Mouse (Mus musculus): ENCODE results near the gene Rpl13a. TPM values are rescaled to one million over a fixed set of nuclear protein-coding genes. Genes with fewer than 3 reads are reported as not detected.

Rpl13a gene
- polyA plus RNA-seq, 1 experiment from 2014 or later, result 1,188 TPM

DNA sequence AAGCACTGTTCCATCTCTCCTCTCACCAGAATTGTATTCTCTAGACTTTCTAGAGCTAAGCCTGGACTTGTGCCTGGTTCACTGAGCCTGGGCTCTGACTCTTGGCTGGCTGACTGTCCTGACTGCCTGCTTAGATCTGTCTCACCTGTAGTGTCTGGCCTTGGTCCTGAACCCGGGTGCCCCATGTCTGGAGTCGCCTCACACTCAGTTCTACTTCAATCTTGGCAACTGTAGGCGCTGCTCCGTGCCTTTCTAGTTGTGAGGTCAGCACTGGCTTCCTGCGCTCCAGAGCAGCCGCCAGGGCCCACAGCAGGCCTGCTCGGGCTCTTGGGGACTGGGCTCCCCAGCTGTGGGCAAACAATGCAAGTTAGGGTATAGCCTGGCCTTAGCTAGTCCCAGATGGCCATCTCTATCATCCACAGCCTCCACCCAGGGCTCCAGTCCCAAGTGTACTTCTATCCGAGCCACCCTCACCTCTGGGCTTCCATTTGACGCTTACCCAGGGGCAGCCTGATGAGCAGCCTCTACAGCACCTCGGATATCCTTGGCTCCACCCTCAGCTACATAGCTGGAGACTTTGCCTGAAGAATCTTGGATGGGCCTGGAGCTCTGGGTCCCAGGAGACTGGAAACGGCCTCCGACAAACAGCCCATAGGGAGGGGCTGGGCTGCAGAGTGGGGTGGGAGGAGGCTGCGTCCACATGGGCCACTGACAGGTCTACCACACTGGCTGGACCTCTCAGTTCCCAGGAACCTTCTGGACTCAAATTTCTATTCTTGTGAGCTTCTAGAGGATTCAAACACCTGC is 16.0 kb upstream of the Rpl13a start:
- ATAC-seq, result no peak
- 88% methylated on average over 13 of the region's 13 CpGs for WGBS

DNA sequence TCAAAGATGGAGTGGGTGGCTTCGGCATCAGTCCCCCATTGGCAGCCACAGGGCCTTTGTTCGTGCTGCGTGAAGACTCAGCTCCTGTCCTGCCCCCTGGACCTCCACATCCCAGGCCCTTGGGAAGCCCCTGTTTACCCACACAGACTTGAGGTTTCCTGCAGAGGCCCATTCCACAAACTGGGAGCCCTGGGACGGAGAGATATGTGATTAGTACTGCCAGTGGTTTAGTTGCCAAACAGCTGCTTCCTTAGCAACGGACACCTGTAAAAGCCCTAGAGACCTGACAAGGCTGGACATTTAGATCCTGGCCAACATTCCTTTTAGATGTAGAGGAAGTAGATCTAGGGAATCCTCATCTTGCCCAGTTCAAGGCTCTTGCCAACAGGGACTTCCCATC is 13.4 kb upstream of the Rpl13a start:
- Histone ChIP-seq H3K4me3 (no peak overlapping the region), H3K27ac (no peak overlapping the region), H3K4me1 (no peaks in the 10 kb centered on the region), H3K9me3 (replicated peaks) (no peaks in the 10 kb centered on the region), H3K36me3 (ENCODE audit: poor library complexity, severe bottlenecking) (peaks cover 43% of the 10 kb centered on the region), H3K27me3 (peaks cover 4% of the 10 kb centered on the region), H3K4me2 (no peak overlapping the region), H3K9ac (no peak overlapping the region)
- WGBS, result 87% methylated on average over 5 of the region's 5 CpGs
- ATAC-seq, result no peak

More for the DNA sequence above, 16.0 kb upstream of the Rpl13a start:
- Histone ChIP-seq H3K4me3 (no peak overlapping the region), H3K36me3 (ENCODE audit: poor library complexity, severe bottlenecking) (peaks cover 47% of the 10 kb centered on the region), H3K4me1 (no peaks in the 10 kb centered on the region), H3K27ac (no peak overlapping the region), H3K9ac (no peak overlapping the region), H3K9me3 (replicated peaks) (no peaks in the 10 kb centered on the region), H3K4me2 (no peak overlapping the region), H3K27me3 (no peaks in the 10 kb centered on the region)

DNA sequence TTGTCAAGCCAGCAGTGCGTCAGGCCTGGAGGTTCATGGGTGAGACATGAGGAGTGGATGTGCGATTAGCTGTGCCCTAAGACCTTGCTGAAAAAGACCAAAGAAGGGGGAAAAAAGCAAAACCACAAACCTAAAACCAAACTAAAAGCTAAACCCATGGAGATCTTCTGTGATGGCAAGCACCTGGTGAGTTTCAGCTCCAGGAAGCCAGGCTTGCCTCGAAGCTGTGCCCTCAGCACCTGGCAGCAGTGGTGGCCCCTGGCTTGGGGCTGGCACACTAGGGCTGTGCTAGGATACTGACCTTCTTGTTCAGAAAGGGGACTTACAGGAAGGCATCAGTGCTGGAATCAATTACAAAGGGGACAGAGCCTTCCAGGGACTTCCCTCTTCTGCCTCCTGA is 12.8 kb upstream of the Rpl13a start:
- 92% methylated on average over 3 of the region's 3 CpGs for WGBS
- peaks cover 5% of the 10 kb centered on the region for H3K27me3 ChIP-seq
- H3K4me1 ChIP-seq, result no peaks in the 10 kb centered on the region
- no peak overlapping the region for H3K4me2 ChIP-seq
- no peaks in the 10 kb centered on the region for H3K9me3 ChIP-seq (replicated peaks)
- no peak overlapping the region for H3K9ac ChIP-seq
- no peak overlapping the region for H3K4me3 ChIP-seq
- H3K27ac ChIP-seq, result no peak overlapping the region
- no peak for ATAC-seq
- H3K36me3 ChIP-seq (ENCODE audit: poor library complexity, severe bottlenecking), result peaks cover 43% of the 10 kb centered on the region

DNA sequence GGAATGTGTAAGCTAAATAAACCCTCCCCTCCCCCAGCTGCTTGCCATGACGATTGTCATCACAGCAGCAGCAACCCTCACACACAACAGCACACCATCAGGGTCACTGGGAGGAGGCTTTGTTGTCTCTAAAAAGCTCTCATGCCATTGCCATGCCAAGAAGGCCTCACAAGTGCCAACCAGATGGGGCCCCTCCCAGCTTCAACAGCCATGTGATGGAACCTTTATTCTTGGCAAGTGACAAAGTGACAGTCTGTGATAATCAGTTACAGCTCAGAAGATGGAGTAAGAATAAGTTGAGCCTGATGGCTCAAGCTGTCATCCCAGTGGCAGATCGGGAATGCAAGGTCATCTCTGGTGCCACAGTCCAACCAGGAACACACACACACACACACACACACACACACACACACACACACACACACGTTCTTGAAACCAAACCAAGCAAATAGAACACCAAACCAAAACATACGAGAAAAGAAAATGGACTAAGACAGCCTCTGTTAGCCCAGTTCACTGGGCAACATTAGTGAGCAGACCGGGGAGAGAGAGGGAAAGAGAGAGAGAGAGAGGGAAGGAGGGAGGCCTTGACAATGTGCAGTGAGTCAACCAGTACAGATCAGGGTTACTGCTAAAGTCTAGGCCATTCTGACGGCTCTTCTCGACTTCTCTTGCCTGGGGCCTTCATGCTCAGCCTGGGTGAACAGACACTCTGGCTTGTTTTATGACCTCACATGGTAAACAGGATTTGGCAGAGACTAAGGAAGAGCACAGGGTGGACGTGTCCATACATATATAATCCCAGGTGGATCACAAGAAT is 11.6 kb upstream of the Rpl13a start:
- ATAC-seq, result no peak
- 82% methylated on average over 8 of the region's 8 CpGs for WGBS
- H3K27me3 ChIP-seq, result peaks cover 14% of the 10 kb centered on the region
- H3K4me1 ChIP-seq, result peaks cover 6% of the 10 kb centered on the region; the same call in 1 of the 2 replicates
- H3K9ac ChIP-seq, result no peak overlapping the region
- no peak overlapping the region for H3K4me2 ChIP-seq
- H3K9me3 ChIP-seq (replicated peaks), result no peaks in the 10 kb centered on the region
- no peak overlapping the region for H3K27ac ChIP-seq
- H3K4me3 ChIP-seq, result no peak overlapping the region
- peaks cover 33% of the 10 kb centered on the region for H3K36me3 ChIP-seq (ENCODE audit: poor library complexity, severe bottlenecking)

DNA sequence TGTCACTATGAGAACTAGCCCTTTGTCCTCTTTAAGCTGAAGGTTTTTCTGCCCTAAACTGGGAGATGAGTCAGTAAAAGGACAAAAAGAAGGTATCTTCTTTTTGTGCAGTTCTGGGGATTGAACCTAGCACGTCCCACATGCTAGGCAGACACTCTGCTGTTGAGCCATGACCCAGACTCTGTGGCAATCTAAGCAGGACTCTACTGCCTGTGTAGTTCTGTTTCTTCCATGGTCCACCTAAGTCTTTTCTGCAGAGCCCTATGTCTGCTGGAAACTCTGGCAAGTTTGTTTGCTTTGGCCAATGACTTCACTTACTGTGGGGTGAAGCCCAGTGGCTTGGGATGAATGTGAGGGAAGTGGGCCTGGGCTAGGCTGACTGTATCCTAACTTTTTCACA is 9.8 kb upstream of the Rpl13a start:
- peaks cover 6% of the 10 kb centered on the region; the same call in 1 of the 2 replicates for H3K4me1 ChIP-seq
- ATAC-seq, result no peak
- no peak overlapping the region for H3K27ac ChIP-seq
- 85% methylated on average over 1 of the region's 1 CpGs for WGBS
- H3K36me3 ChIP-seq (ENCODE audit: poor library complexity, severe bottlenecking), result peaks cover 17% of the 10 kb centered on the region; the same call in 1 of the 2 replicates
- H3K9ac ChIP-seq, result no peak overlapping the region
- peaks cover 23% of the 10 kb centered on the region for H3K27me3 ChIP-seq
- H3K4me3 ChIP-seq, result no peak overlapping the region
- H3K4me2 ChIP-seq, result no peak overlapping the region
- H3K9me3 ChIP-seq (replicated peaks), result no peaks in the 10 kb centered on the region

DNA sequence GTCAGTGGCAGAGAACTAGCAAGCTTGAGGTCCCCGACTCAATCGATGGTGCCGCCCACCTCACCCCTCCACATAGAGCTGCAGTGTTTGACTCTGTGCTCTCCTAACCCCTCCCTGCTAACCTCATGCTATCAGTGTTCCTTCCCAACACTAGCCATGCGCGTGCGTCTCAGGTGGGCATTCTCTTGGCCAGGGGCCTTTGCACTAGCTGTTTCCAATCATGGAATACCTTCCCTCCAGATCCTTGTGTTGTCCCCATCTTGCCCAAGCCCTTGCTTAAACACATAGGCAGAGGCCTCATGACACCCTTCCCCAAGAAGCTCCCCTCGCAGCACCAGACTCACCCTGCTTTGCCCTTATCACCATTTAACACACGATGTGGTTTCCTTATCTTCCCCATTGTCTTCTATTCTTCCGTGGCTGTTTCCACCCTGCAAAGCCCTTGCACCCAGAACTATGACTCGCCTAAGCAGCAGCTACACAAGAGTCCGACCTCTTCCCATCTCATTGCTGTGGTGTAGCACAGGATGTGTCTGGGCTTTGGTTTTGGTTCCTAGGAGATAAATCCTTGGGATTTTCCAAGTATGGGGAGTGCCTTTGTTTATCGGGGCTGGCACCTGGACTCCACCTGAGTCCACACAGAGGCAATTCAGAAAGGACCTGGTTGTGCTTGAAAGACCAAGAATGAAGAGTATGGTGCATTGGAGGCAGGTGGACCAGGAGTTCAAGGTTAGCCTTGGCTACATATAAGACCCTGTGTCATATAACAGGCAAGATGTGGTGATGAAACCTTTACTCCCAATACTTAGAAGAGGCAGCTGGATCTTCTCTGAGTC is 8.8 kb upstream of the Rpl13a start:
- Histone ChIP-seq H3K4me3 (no peak overlapping the region), H3K9ac (no peak overlapping the region), H3K4me1 (peaks cover 6% of the 10 kb centered on the region; the same call in 1 of the 2 replicates), H3K27me3 (peaks cover 23% of the 10 kb centered on the region), H3K4me2 (no peak overlapping the region), H3K27ac (no peak overlapping the region), H3K9me3 (replicated peaks) (no peaks in the 10 kb centered on the region), H3K36me3 (ENCODE audit: poor library complexity, severe bottlenecking) (peaks cover 10% of the 10 kb centered on the region; the same call in 1 of the 2 replicates)
- WGBS, result 82% methylated on average over 12 of the region's 12 CpGs
- no peak for ATAC-seq

DNA sequence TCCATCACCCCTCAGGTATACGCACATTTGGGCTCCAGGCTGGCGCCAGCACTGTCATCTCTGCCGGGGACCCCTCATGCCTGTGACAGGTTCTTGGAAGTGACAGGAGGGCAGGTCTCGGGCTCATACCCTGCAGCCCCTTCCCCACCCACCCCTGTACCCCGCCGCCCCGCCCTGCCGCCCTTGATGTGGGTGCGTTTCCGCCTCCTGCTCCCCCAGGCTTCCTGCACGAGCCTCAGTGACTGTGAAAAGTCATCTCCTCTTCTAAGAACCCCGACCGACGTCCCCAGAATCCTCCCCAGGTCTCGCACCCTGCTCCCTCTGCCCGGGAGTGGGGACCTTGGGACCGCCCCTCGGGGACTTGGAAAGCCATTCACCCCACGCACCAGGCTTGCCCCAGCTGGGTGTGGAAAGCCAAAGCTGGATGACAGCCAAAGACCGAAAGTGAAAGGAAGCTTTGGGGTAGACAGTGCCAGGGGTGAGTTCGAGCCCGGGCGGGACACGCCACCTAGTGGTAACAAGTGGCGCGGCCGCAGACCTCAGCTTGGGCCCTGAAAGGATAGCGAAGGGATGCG is 7.5 kb upstream of the Rpl13a start, which contains the start of the genes Gm45713 and Flt3l:
Gene Gm45713, minus strand, starts transcription at position 239 of the 575 bp plus-strand sequence.
Gene Flt3l, minus strand, starts transcription at position 440 of the 575 bp plus-strand sequence.
- ATAC-seq, result peak; percentile 87
- H3K27ac ChIP-seq, result no peak within 1 kb of the TSS
- peaks cover 6% of the 10 kb centered on the region; the same call in 1 of the 2 replicates for H3K4me1 ChIP-seq
- H3K9me3 ChIP-seq (replicated peaks), result no peaks in the 10 kb centered on the region
- no peaks in the 10 kb centered on the region for H3K36me3 ChIP-seq (ENCODE audit: poor library complexity, severe bottlenecking)
- 2% methylated on average over 27 of the region's 29 CpGs for WGBS
- H3K27me3 ChIP-seq, result peaks cover 23% of the 10 kb centered on the region
- H3K4me2 ChIP-seq, result peak within 1 kb of the TSS; percentile 67
- peak within 1 kb of the TSS; percentile 59 for H3K9ac ChIP-seq
- H3K4me3 ChIP-seq, result peak within 1 kb of the TSS; percentile 44

DNA sequence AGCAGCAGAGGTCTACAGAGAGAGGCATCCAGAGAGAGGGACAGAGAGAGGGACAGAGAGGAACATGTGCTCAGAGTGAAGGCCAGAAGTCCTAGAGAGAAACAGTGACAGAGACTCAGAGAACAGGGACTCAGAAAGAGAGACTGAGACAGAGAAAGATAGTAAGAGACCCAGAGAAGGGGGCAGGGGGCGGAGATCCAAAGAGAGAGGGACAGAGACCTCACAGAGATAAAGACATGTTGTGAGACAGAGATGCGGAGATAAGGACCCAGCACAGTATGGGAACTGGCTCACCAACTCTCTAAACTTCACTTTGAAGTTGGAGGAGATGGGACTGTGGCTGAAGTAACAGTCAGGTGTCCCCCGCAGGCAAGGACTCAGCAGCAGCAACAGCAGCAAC is 6.8 kb upstream of the Rpl13a start:
- 69% methylated on average over 3 of the region's 3 CpGs for WGBS
- H3K27me3 ChIP-seq, result peaks cover 23% of the 10 kb centered on the region
- peak overlapping the region; percentile 59; the same call in 1 of the 2 replicates for H3K9ac ChIP-seq
- H3K36me3 ChIP-seq (ENCODE audit: poor library complexity, severe bottlenecking), result no peaks in the 10 kb centered on the region
- no peak overlapping the region; the same call in 1 of the 2 replicates for H3K4me3 ChIP-seq
- peak overlapping the region; percentile 67; the same call in 1 of the 2 replicates for H3K4me2 ChIP-seq
- no peaks in the 10 kb centered on the region for H3K9me3 ChIP-seq (replicated peaks)
- H3K4me1 ChIP-seq, result peaks cover 6% of the 10 kb centered on the region; the same call in 1 of the 2 replicates
- H3K27ac ChIP-seq, result no peak overlapping the region
- ATAC-seq, result 0 out of 2 replicates have a peak, but pooled peaks have one; percentile 6

DNA sequence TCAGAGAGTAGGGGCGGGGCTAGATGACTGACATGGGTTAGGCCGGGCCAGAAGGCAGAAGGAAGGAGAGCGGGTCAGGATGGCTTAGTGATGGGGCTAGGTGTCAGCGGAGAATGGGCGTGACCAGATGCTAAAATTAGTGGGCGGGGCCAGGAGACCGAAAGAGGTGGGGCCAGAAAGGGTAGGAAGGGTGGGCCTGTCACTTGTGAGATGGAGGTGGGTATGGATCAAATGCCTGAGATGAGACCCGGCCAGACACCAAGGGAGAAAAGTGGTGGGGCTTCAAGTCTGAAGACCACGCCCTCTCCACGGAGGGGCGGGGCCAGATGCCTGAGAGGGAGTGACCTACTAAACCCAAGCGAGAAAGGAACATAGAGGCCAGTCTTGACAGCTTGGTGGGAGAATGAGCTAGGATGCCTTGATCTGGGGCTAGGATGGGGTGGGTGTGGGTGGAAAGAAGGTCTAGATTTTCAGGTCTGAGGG is 6.0 kb upstream of the Rpl13a start:
- Histone ChIP-seq H3K27me3 (peaks cover 23% of the 10 kb centered on the region), H3K9ac (no peak overlapping the region), H3K27ac (no peak overlapping the region), H3K9me3 (replicated peaks) (no peaks in the 10 kb centered on the region), H3K36me3 (ENCODE audit: poor library complexity, severe bottlenecking) (no peaks in the 10 kb centered on the region), H3K4me1 (peaks cover 10% of the 10 kb centered on the region), H3K4me2 (no peak overlapping the region), H3K4me3 (no peak overlapping the region)
- ATAC-seq, result no peak
- 10% methylated on average over 12 of the region's 12 CpGs for WGBS

DNA sequence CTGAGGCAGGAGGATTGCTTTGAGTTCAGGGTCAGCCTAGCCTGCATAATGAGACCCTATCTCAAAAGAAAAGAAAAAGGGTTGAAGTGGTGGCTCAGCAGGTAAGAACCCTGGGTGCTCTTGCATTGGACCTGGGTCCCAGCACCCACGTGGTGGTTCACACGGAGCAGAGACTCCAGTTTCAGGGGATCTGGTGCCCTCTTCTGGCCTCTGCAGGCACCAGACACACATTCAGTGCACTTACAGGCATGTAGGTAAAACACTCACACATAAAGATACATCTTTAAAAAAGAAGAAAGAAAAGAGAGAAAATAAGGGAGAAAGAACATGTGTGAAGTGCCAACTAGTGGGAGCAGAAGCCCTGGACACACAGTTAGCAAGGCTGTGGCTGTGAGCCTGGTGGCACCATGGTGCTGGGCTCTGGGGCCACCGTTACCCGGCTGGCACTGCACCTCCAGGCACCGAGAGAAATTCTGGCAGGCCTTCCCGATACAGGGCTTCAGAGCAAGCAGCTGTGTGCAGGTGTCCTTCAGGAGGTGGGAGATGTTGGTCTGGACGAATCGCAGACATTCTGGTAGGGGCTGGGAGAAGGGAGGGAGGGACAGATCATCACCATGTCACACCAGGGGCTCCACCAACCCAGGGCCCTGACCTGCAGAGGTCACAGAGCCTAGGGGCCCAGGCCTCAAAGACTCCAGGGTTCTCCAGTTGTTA is 5.0 kb upstream of the Rpl13a start:
- peaks cover 23% of the 10 kb centered on the region for H3K27me3 ChIP-seq
- no peak for ATAC-seq
- no peak overlapping the region for H3K4me2 ChIP-seq
- 77% methylated on average over 8 of the region's 8 CpGs for WGBS
- H3K9ac ChIP-seq, result no peak overlapping the region
- H3K27ac ChIP-seq, result no peak overlapping the region
- peaks cover 14% of the 10 kb centered on the region for H3K4me1 ChIP-seq
- H3K4me3 ChIP-seq, result no peak overlapping the region
- H3K9me3 ChIP-seq (replicated peaks), result no peaks in the 10 kb centered on the region
- no peaks in the 10 kb centered on the region for H3K36me3 ChIP-seq (ENCODE audit: poor library complexity, severe bottlenecking)
